25 mouse cellular contexts compared by ENCODE assay signal in genomic region chr10:75895730-75896129, GRCm38 (mm10). TPM values are rescaled to one million over a fixed set of nuclear protein-coding genes. Genes with fewer than 3 reads are reported as not detected.
"Had no signal": no experiment of that assay in that cellular context is flagged by ENCODE, and none has a peak within 500 bp of the region (broad histone marks: within the 10 kb centered on the region; RNA-seq: fewer than 3 reads in every experiment).

No protein-coding gene starts in this region.

- ATAC-seq: hindbrain, embryonic 16.5 days; intestine, embryonic 16.5 days; liver, postnatal 0 days had no signal

- H3K4me2 ChIP-seq: heart, embryonic 11.5 days; heart, embryonic 13.5 days; heart, embryonic 15.5 days; hindbrain, embryonic 14.5 days; kidney, embryonic 15.5 days; limb, embryonic 12.5 days; liver, embryonic 11.5 days; liver, embryonic 13.5 days; liver, embryonic 15.5 days had no signal

- H3K27ac ChIP-seq: heart, adult 2 months; heart, embryonic 13.5 days; heart, embryonic 15.5 days; hindbrain, embryonic 14.5 days; kidney, embryonic 15.5 days; kidney, postnatal 0 days; limb, embryonic 10.5 days; limb, embryonic 12.5 days; liver, embryonic 13.5 days; liver, embryonic 15.5 days had no signal

- H3K4me3 ChIP-seq: heart, adult 2 months; heart, embryonic 13.5 days; heart, embryonic 15.5 days; kidney, embryonic 15.5 days; limb, embryonic 10.5 days; limb, embryonic 12.5 days; liver, embryonic 13.5 days; liver, embryonic 15.5 days had no signal

- H3K9ac ChIP-seq: heart, embryonic 13.5 days; heart, embryonic 15.5 days; hindbrain, embryonic 14.5 days; kidney, embryonic 15.5 days; limb, embryonic 12.5 days; liver, embryonic 13.5 days; liver, embryonic 15.5 days; liver, postnatal 0 days had no signal

- H3K27me3 ChIP-seq: heart, embryonic 13.5 days; heart, embryonic 15.5 days; kidney, embryonic 15.5 days; limb, embryonic 12.5 days; liver, embryonic 13.5 days; liver, embryonic 15.5 days had no signal

- DNase-seq: gastrocnemius, postnatal 14 days; gastrocnemius, postnatal 36 days; heart, adult 2 months; heart, postnatal 14 days; heart, postnatal 36 days; kidney, adult 11 months; kidney, adult 2 months; kidney, adult 9 months; kidney, postnatal 25 days; kidney, postnatal 4 days; liver; liver, embryonic 13.5 days; liver, postnatal 0 days had no signal

- H3K9me3 ChIP-seq: heart, embryonic 13.5 days; heart, embryonic 15.5 days; kidney, embryonic 15.5 days; limb, embryonic 10.5 days; limb, embryonic 12.5 days; liver, embryonic 13.5 days; liver, embryonic 15.5 days had no signal

RNA-seq across cellular contexts. Expression of gene Derl3, which starts 2.5 kb away (rescaled TPM):
- total RNA-seq: gastrocnemius, postnatal 14 days; gastrocnemius, postnatal 36 days had no signal
